In the genomic region with DNA sequence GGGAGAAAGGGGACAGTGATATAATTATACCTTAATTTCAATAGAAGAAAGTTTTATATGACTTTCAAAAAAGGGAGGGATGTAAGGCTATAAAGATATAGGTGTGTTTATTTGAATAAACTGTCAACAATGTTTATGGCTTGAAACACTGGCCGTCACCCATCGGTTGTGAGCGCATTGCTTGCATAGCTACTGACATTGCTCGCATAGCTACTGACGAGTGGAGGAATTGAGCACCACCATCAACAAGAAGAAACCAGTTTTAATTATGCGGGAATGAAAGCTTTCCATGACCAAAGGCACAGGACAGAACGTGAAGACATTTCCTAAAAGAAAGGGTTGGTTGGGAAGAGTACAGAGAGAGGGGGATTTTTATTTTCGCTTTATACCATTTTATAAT, we compare ENCODE assay signal across 15 mouse cellular contexts. TPM values are rescaled to one million over a fixed set of nuclear protein-coding genes. Genes with fewer than 3 reads are reported as not detected.
"Had no signal": no experiment of that assay in that cellular context is flagged by ENCODE, and none has a peak within 500 bp of the region (broad histone marks: within the 10 kb centered on the region; RNA-seq: fewer than 3 reads in every experiment).

No protein-coding gene starts in this region.

- H3K4me3 ChIP-seq: intestine, embryonic 15.5 days; limb, embryonic 10.5 days; limb, embryonic 13.5 days; liver, embryonic 12.5 days; liver, embryonic 15.5 days; lung, embryonic 15.5 days; midbrain, embryonic 13.5 days had no signal

- H3K36me3 ChIP-seq: intestine, embryonic 15.5 days; limb, embryonic 10.5 days; liver, embryonic 15.5 days; midbrain, embryonic 13.5 days had no signal

- H3K27me3 ChIP-seq: intestine, embryonic 15.5 days; limb, embryonic 13.5 days; liver, embryonic 12.5 days; liver, embryonic 15.5 days; lung, embryonic 15.5 days; midbrain, embryonic 13.5 days had no signal

- H3K27ac ChIP-seq: intestine, embryonic 15.5 days; limb, embryonic 10.5 days; limb, embryonic 13.5 days; liver, embryonic 12.5 days; liver, embryonic 15.5 days; lung, embryonic 15.5 days; macrophage; midbrain, embryonic 13.5 days had no signal

- ATAC-seq: intestine, embryonic 15.5 days; liver, embryonic 12.5 days; midbrain, embryonic 13.5 days; midbrain, embryonic 16.5 days had no signal

- H3K4me2 ChIP-seq: intestine, embryonic 15.5 days; limb, embryonic 13.5 days; liver, embryonic 12.5 days; liver, embryonic 15.5 days; lung, embryonic 15.5 days; midbrain, embryonic 13.5 days had no signal

- DNase-seq: liver; lung, adult 18-20 months; lung, postnatal 10 days; thymus, adult 18-20 months; thymus, postnatal 36 days had no signal

- H3K9ac ChIP-seq: intestine, embryonic 15.5 days; limb, embryonic 13.5 days; liver, embryonic 12.5 days; liver, embryonic 15.5 days; lung, embryonic 15.5 days; midbrain, embryonic 13.5 days had no signal

- H3K9me3 ChIP-seq: intestine, embryonic 15.5 days; limb, embryonic 10.5 days; limb, embryonic 13.5 days; liver, embryonic 12.5 days; liver, embryonic 15.5 days; lung, embryonic 15.5 days; midbrain, embryonic 13.5 days had no signal

- H3K4me1 ChIP-seq: liver, embryonic 15.5 days had no signal

RNA-seq across cellular contexts. Expression of a gene that starts 1.0 kb away (rescaled TPM):
- polyA plus RNA-seq: small intestine, adult 2 months had no signal
